Mouse (Mus musculus): ENCODE measurements around the gene Adssl1. TPM values are rescaled to one million over a fixed set of nuclear protein-coding genes. Genes with fewer than 3 reads are reported as not detected.

The Adssl1 gene
- polyA plus RNA-seq, 1 experiment from 2014 or later: 4.7 TPM

DNA sequence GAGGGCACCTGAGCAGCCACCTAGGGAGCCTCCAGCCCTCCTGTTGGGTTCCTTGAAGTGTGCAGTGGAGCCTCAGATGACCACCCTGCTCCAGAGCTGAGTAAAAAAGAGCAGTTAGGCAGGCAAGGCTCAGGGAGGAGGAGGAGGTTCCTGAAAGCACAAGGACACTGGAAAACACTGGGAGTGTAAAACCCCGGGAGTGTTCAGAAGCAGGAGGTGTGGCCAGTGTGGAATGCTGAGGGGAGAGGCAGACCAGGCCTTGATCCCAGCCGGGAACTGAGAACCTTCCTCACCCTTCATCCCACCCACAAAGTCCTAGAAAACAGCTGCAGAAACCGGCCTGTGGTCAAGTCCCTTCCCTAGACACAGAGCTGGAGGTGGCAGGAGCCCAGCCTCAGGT, 43.1 kb upstream of the Adssl1 start:
- Histone ChIP-seq H3K9me3 (ENCODE audit: control insufficient read depth, low read length) (no peaks in the 10 kb centered on the region), H3K27ac (replicated peaks) (peak overlapping the region; percentile 88), H3K9ac (ENCODE audit: low read length) (peak overlapping the region; percentile 43), H3K27me3 (ENCODE audit: control insufficient read depth, insufficient read depth, low read length) (no peaks in the 10 kb centered on the region), H3K4me3 (ENCODE audit: low read depth, low read length) (no peak overlapping the region), H3K36me3 (ENCODE audit: control insufficient read depth, insufficient read depth, low read length) (no peaks in the 10 kb centered on the region), H3K4me1 (replicated peaks; ENCODE audit: control insufficient read depth, insufficient read depth) (peaks cover 15% of the 10 kb centered on the region; the same call in 1 of the 2 replicates), H3K4me2 (replicated peaks; ENCODE audit: low read depth) (peak overlapping the region; percentile 29; the same call in 1 of the 2 replicates)
- peak; percentile 70 for ATAC-seq (ENCODE audit: low FRiP score, low TSS enrichment)
- DNase-seq (ENCODE audit: low spot score): peak; percentile 55
- TF ChIP-seq CTCF (IDR thresholded peaks at IDR 0.05; ENCODE audit: low read depth) (no peak), EP300 (optimal IDR thresholded peaks at IDR 0.05) (no peak)
- 7% methylated on average over 3 of the region's 3 CpGs for WGBS

DNA sequence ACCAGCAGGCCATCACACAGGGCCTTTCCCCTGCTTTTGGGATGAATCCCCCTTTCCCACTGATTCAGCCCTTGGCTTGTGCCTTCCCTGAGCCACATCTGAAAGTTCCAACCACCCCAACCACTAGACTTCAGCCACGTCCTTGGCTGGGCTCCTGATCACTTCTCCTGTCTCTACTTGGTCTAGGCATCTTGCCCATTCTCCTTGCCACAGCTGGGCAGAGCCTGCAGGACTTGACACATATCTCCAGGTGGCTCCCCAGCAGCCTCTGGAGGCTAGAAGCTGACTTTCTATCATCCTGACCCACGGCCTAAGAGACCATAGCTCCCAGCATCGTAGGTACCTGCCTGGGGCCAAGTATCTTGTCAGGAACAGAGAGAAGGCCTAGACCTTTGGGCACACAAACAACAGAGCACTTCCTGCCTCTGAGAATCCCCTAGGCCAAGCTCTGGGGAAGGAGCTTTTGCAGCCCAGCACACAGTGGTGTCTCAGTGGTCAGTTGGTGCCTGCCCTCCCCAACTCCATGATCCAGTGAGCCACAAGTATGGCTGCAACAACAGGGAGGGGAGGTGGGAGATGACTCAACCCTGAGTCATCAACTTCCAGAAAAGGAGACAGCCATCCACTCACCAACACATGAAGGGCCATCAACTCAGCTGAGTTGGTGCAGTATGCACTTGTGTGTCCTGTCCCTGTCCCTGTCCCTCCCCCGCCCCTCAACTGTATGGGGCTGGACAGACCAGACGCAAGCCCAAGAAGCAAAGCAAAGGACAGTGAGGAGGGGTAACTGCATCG, 41.4 kb upstream of the Adssl1 start:
- H3K27ac ChIP-seq (replicated peaks): 0 out of 2 replicates have a peak overlapping the region, but pooled peaks have one; percentile 30
- WGBS: 69% methylated on average over 6 of the region's 6 CpGs
- no peak for DNase-seq (ENCODE audit: low spot score)

DNA sequence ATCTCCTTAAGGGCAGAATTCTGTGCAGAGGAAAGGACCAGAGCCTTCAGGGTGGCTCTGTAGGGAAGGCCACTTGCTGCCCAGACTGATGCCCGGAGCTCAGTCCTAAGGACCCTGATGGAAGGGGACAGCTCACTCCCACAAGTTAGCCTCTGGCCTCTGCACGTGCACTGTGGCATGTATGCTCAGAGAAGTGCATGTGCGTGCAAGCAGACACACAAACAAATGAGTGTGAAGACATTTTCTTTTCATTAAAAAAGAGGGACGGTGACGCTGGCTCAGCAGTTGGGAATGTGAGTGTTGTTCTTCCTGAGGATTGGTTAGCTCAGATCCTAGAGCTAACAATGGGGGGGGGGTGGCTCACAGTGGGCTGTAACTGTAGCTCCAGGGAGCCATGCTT, 40.4 kb upstream of the Adssl1 start:
- ATAC-seq (ENCODE audit: low FRiP score, low TSS enrichment) (no peak), DNase-seq (ENCODE audit: low spot score) (no peak)
- H3K4me1 ChIP-seq (replicated peaks; ENCODE audit: control insufficient read depth, insufficient read depth): peaks cover 15% of the 10 kb centered on the region; the same call in 1 of the 2 replicates
- H3K9ac ChIP-seq (ENCODE audit: low read length): no peak overlapping the region
- H3K9me3 ChIP-seq (ENCODE audit: control insufficient read depth, low read length): no peaks in the 10 kb centered on the region
- no peak overlapping the region for H3K4me3 ChIP-seq (ENCODE audit: low read depth, low read length)
- H3K4me2 ChIP-seq (replicated peaks; ENCODE audit: low read depth): no peak overlapping the region
- no peak for TF ChIP-seq CTCF (IDR thresholded peaks at IDR 0.05; ENCODE audit: low read depth)
- TF ChIP-seq EP300 (optimal IDR thresholded peaks at IDR 0.05): no peak
- H3K27ac ChIP-seq (replicated peaks): 0 out of 2 replicates have a peak overlapping the region, but pooled peaks have one; percentile 25
- H3K36me3 ChIP-seq (ENCODE audit: control insufficient read depth, insufficient read depth, low read length): no peaks in the 10 kb centered on the region
- 40% methylated on average over 5 of the region's 5 CpGs for WGBS
- no peaks in the 10 kb centered on the region for H3K27me3 ChIP-seq (ENCODE audit: control insufficient read depth, insufficient read depth, low read length)

More for the DNA sequence above, 41.4 kb upstream of the Adssl1 start:
- H3K36me3 ChIP-seq (ENCODE audit: control insufficient read depth, insufficient read depth, low read length): no peaks in the 10 kb centered on the region
- H3K4me2 ChIP-seq (replicated peaks; ENCODE audit: low read depth): no peak overlapping the region
- no peaks in the 10 kb centered on the region for H3K27me3 ChIP-seq (ENCODE audit: control insufficient read depth, insufficient read depth, low read length)
- H3K9ac ChIP-seq (ENCODE audit: low read length): no peak overlapping the region
- no peaks in the 10 kb centered on the region for H3K9me3 ChIP-seq (ENCODE audit: control insufficient read depth, low read length)
- no peak for ATAC-seq (ENCODE audit: low FRiP score, low TSS enrichment)
- TF ChIP-seq CTCF (IDR thresholded peaks at IDR 0.05; ENCODE audit: low read depth): no peak
- no peak for TF ChIP-seq EP300 (optimal IDR thresholded peaks at IDR 0.05)
- no peak overlapping the region for H3K4me3 ChIP-seq (ENCODE audit: low read depth, low read length)
- peaks cover 15% of the 10 kb centered on the region; the same call in 1 of the 2 replicates for H3K4me1 ChIP-seq (replicated peaks; ENCODE audit: control insufficient read depth, insufficient read depth)

DNA sequence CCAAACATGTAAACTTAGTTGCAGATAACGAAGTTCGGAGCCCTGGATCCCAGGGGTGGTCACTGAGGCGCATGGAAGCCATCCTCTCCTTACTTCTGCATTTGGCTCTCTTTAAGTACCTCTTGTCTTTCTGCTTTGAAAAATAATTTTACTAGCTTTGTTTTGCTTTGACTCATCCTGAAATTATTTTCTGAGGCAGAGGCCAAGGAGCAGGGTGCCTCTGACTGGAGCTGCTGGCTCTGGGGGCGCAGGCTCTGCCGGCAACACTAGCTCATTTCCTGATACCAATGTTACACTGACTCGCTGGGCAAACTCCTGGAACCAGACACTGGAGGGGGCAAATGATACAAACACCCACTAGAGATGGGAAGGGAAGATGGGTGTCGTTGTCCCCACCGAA, 39.9 kb upstream of the Adssl1 start:
- no peak overlapping the region for H3K9ac ChIP-seq (ENCODE audit: low read length)
- peaks cover 15% of the 10 kb centered on the region; the same call in 1 of the 2 replicates for H3K4me1 ChIP-seq (replicated peaks; ENCODE audit: control insufficient read depth, insufficient read depth)
- DNase-seq (ENCODE audit: low spot score): no peak
- TF ChIP-seq EP300 (optimal IDR thresholded peaks at IDR 0.05): no peak
- TF ChIP-seq CTCF (IDR thresholded peaks at IDR 0.05; ENCODE audit: low read depth): no peak
- H3K27me3 ChIP-seq (ENCODE audit: control insufficient read depth, insufficient read depth, low read length): no peaks in the 10 kb centered on the region
- H3K36me3 ChIP-seq (ENCODE audit: control insufficient read depth, insufficient read depth, low read length): no peaks in the 10 kb centered on the region
- no peak overlapping the region for H3K27ac ChIP-seq (replicated peaks)
- H3K9me3 ChIP-seq (ENCODE audit: control insufficient read depth, low read length): no peaks in the 10 kb centered on the region
- WGBS: 67% methylated on average over 8 of the region's 8 CpGs
- no peak overlapping the region for H3K4me3 ChIP-seq (ENCODE audit: low read depth, low read length)
- H3K4me2 ChIP-seq (replicated peaks; ENCODE audit: low read depth): no peak overlapping the region
- ATAC-seq (ENCODE audit: low FRiP score, low TSS enrichment): no peak

DNA sequence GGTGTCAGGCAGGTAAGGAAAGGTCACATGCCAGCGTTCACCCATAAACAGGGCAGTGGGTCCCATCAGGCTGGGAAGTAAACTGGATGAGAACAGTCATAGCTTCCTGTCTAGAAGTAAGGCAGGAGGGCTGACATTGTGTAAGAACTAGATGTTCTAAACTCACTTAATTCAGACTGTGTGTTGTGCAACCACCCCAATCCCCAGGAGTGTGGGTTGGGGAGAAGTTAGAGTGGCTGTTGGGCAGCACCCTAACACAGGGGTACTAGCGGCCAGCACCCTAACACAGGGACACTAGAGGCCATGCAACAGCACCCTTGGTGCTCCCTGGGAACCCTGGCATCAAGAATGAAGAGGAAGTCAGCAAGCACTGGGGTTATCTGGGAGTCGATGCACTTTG, 38.7 kb upstream of the Adssl1 start:
- TF ChIP-seq EP300 (optimal IDR thresholded peaks at IDR 0.05): no peak
- no peak for TF ChIP-seq CTCF (IDR thresholded peaks at IDR 0.05; ENCODE audit: low read depth)
- Histone ChIP-seq H3K9me3 (ENCODE audit: control insufficient read depth, low read length) (no peaks in the 10 kb centered on the region), H3K27ac (replicated peaks) (no peak overlapping the region), H3K27me3 (ENCODE audit: control insufficient read depth, insufficient read depth, low read length) (no peaks in the 10 kb centered on the region), H3K4me2 (replicated peaks; ENCODE audit: low read depth) (no peak overlapping the region), H3K4me1 (replicated peaks; ENCODE audit: control insufficient read depth, insufficient read depth) (peaks cover 15% of the 10 kb centered on the region; the same call in 1 of the 2 replicates), H3K9ac (ENCODE audit: low read length) (no peak overlapping the region), H3K36me3 (ENCODE audit: control insufficient read depth, insufficient read depth, low read length) (no peaks in the 10 kb centered on the region), H3K4me3 (ENCODE audit: low read depth, low read length) (no peak overlapping the region)
- ATAC-seq (ENCODE audit: low FRiP score, low TSS enrichment): no peak
- 72% methylated on average over 3 of the region's 3 CpGs for WGBS
- DNase-seq (ENCODE audit: low spot score): no peak

DNA sequence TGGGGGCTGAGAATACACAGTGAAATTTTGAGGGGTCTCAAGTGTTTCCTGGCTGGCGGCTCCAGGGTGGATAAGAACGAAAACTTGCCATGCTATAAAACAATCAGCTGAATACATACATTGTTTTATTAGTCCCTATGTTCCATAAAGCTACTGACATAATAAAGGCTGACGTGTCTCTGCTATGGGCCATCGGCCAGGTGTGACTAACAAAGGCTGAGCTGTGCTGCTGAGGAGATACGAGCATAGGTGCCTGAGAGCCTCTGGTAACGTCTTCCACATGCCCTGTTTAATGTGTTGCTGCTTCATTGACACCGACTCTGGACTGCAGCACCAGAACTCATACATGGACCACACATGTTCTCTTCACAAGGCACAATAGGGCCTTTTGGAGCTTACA, 34.9 kb upstream of the Adssl1 start:
- no peaks in the 10 kb centered on the region for H3K36me3 ChIP-seq (ENCODE audit: control insufficient read depth, insufficient read depth, low read length)
- H3K9ac ChIP-seq (ENCODE audit: low read length): no peak overlapping the region
- H3K4me2 ChIP-seq (replicated peaks; ENCODE audit: low read depth): no peak overlapping the region
- no peaks in the 10 kb centered on the region for H3K9me3 ChIP-seq (ENCODE audit: control insufficient read depth, low read length)
- ATAC-seq (ENCODE audit: low FRiP score, low TSS enrichment) (no peak), DNase-seq (ENCODE audit: low spot score) (no peak)
- no peak overlapping the region for H3K27ac ChIP-seq (replicated peaks)
- no peak for TF ChIP-seq CTCF (IDR thresholded peaks at IDR 0.05; ENCODE audit: low read depth)
- TF ChIP-seq EP300 (optimal IDR thresholded peaks at IDR 0.05): no peak
- 61% methylated on average over 7 of the region's 7 CpGs for WGBS
- no peaks in the 10 kb centered on the region for H3K27me3 ChIP-seq (ENCODE audit: control insufficient read depth, insufficient read depth, low read length)
- H3K4me3 ChIP-seq (ENCODE audit: low read depth, low read length): no peak overlapping the region
- H3K4me1 ChIP-seq (replicated peaks; ENCODE audit: control insufficient read depth, insufficient read depth): peaks cover 5% of the 10 kb centered on the region; the same call in 1 of the 2 replicates
